Mouse (Mus musculus): ENCODE data around the gene Gpr3. TPM values are rescaled to one million over a fixed set of nuclear protein-coding genes. Genes with fewer than 3 reads are reported as not detected.

The Gpr3 gene
- polyA plus RNA-seq, 1 experiment from 2014 or later = 0.52 TPM

Small RNA genes within 50 kb of the gene (microRNA-seq; reads per million reads assigned to microRNA genes)
- not detected for gene Mir7017

Other genes starting within 250 kb of the Gpr3 start
- gene Fgr, start 238.4 kb downstream of the Gpr3 start, polyA plus RNA-seq (2015; fragmentation: Nextera tagmentation; extraction: Ambion mirVana) = 0.13 TPM in 1 of 2 replicates, not detected in the other
- gene Ahdc1, start 201.3 kb downstream of the Gpr3 start, polyA plus RNA-seq (2015; fragmentation: Nextera tagmentation; extraction: Ambion mirVana) = 11.0 and 12.5 TPM in 2 replicates
- 33.3 and 35.4 TPM in 2 replicates for gene Wasf2, start 82.0 kb downstream of the Gpr3 start, polyA plus RNA-seq (2015; fragmentation: Nextera tagmentation; extraction: Ambion mirVana)
- gene Cd164l2, start 405 bp downstream of the Gpr3 start, polyA plus RNA-seq (2015; fragmentation: Nextera tagmentation; extraction: Ambion mirVana) = 0.78 and 2.5 TPM in 2 replicates
- 1.9 and 2.0 TPM in 2 replicates for gene Map3k6, start 28.3 kb upstream of the Gpr3 start, polyA plus RNA-seq (2015; fragmentation: Nextera tagmentation; extraction: Ambion mirVana)
- 0.41 and 0.69 TPM in 2 replicates for gene Sytl1, start 50.6 kb upstream of the Gpr3 start, polyA plus RNA-seq (2015; fragmentation: Nextera tagmentation; extraction: Ambion mirVana)
- gene Tmem222, start 65.3 kb upstream of the Gpr3 start, polyA plus RNA-seq (2015; fragmentation: Nextera tagmentation; extraction: Ambion mirVana) = 101 and 102 TPM in 2 replicates
- gene Wdtc1, start 140.9 kb upstream of the Gpr3 start, polyA plus RNA-seq (2015; fragmentation: Nextera tagmentation; extraction: Ambion mirVana) = 18.4 and 21.3 TPM in 2 replicates
- gene Slc9a1, start 157.2 kb upstream of the Gpr3 start, polyA plus RNA-seq (2015; fragmentation: Nextera tagmentation; extraction: Ambion mirVana) = 6.7 and 7.5 TPM in 2 replicates